Mouse (Mus musculus): ENCODE results near the gene Tuba3b.
A peak's percentile ranks its signal among the peaks of the same experiment; 100 is the strongest.

The Tuba3b gene

GRCm38 (mm10) chr6:145607746-145608145 is 7.8 kb upstream of the Tuba3b start:
- no peak for DNase-seq

DNA sequence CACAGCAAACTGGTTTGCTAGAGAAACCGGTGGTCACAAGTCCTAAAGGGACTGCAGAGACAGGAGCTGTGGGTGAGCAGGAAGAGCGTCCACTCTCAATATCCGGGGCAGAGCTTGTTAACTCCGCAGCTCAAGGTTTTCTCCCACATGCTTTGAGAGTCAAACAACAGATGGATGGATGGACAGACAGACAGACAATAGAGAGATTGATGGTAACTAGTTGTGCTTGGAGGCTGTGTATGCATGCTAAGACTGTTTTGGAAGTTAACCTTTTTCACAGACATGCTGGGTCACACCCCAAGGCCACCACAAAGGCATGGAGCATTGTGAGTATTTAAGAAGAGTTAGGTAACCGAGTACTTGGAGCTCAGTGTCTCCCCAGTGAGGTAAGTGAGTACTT is 6.9 kb upstream of the Tuba3b start:
- DNase-seq: no peak

DNA sequence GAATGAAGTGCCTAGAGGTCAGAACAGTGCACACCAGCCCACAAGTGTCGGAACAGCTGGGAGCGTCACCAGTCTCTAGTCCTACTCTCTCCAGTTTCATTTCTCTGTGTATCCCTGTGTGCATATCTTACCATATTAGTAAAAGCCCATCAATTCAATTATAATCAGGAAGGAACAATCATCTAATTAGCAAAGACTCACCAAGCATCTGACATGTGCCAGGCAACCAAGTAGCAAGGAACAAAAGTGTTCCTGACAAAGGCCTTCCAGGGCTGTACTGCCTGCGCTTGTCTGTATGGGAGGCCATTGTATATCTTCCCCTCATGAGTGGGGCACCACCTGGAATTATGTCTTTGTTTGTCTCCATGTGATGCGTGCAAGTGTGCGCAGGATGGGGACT is 4.7 kb upstream of the Tuba3b start:
- DNase-seq: no peak

DNA sequence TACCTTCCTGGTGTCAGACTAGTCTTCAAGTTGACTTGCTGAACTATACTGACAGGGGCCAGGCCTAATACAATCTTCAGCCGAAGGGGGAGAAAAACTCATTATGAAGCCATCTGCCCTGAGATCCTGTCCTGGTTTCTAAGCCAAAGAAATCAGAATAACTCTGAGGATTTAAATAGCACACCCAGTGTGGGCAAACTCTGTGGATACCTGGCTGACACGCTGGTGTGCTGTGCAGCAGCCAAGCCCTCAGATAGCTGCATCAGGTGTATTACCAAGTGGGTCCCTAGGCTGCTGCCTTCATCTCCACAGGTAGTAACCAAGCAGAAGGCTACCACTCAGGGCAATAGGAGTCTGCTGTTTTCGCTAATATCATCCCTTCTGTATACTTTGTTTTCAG is 2.9 kb upstream of the Tuba3b start:
- DNase-seq: no peak

DNA sequence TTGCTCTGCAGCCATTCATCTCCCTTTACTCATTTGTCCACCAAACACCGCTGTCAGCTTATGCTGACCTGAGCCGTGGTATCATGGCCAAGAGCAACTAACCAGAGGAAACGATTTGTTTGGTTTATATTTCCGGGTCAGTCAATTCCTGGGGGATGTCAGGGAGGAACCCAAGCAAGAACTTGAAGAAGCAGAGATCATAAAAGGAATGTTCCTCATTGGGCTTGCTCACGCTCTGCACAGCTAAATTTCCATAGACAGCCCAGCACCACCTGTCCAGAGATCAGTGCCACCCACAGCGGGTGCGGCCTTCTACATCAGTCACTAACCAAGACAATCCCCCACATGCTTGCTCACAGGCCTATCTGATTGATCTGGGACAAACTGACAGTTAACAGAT is 1.3 kb upstream of the Tuba3b start, which contains the start of gene Lmntd1:
Lmntd1 (minus strand) TSS at position 101 of the 400 bp plus-strand sequence.
- DNase-seq: no peak

DNA sequence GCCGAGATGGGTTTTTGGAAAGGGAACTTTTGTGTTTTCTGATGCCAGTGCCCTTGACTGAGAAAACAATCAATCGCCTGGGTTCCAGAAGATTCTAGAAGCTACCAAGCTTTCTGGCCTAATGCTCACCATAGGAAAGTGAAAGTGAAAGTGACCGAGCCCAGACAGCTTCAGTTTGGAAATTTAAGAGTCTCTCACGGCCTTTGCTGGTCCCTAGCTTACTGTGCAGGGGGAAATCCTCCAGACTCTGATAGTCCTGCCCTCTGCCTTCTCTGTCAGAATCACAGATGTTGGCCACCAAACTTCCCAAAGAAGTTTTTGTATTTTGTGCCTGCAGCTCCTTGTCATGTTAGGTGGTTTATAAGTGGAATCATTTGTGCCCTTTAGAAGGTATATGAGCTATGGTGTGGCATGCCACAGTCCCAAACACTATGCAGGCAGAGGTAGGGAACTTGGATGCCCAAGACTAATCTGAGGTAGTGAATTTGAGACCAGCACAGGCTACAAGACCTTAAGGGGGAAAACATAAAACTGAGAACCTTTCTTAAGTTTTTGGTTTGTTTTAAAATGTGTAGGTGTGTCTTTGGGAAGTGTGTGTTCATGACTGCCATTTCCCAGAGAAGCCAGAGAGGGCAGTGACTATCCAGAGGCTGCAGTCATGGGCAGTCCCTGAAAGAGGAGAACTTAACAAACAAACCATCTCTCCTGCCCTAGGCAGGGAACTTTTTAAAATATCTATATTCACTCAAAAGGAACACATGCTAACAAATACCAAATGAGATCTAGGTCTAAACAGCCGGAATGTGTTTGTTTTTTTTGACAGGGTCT is 1.1 kb downstream of the Tuba3b start:
- DNase-seq: no peak

DNA sequence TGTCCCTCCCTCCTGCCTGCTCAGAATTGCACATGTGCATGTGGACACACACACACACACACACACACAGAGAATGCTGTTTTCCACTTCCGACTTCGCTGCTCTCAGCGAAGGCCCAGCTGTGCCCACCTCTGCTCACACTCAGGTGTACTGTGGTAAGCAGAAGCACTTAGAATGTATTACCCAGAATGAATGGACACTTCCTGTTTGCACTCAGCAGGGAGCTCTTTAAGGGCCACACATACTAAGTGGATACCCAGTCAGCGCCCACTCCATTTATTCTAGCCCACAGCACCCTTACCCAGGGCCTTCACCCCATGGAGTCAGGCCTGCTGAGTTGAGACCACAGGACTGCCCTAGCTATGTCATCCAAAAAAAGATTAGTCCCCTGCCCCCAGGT is 7.6 kb downstream of the Tuba3b start:
- DNase-seq: no peak

GRCm38 (mm10) chr6:145630269-145630668 is 14.7 kb downstream of the Tuba3b start:
- DNase-seq: peak; percentile 39

DNA sequence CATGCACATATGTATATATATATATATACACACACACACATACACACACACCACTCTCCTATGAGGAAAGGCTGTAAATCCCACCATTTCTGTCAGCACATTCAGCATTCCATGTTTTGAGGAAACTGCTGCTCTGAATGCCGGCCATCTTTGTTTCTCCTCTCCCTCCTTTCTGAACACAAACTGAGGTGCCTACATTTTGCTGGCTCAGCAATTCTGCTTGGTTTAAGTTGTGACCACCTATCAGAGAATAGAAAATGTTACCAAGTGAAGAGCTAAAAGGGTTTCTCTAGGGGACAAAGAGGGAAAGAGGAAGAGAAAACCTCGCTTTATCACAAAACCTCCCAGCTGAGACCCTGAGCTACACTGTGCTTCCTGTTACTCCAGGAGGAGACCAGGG is 18.9 kb downstream of the Tuba3b start:
- DNase-seq: no peak

DNA sequence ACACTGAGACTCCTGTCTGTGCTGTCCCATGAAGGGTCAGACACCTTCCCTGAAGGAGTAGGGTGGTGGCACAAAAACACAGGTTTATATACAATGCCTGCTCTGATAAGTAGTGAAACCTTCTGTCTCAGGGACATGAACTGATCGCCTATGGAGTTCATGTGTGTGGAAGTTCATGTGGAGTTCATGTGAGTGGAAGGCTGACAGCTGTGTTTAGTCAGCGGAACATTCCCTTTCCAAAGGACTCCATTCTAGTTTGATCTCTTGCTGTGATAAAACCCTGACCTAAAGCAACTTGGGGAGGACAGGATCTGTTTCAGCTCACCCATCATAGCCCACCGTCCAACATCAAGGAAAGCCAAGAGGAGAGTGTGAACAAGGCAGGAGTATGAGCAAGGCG is 21.1 kb downstream of the Tuba3b start:
- no peak for DNase-seq

DNA sequence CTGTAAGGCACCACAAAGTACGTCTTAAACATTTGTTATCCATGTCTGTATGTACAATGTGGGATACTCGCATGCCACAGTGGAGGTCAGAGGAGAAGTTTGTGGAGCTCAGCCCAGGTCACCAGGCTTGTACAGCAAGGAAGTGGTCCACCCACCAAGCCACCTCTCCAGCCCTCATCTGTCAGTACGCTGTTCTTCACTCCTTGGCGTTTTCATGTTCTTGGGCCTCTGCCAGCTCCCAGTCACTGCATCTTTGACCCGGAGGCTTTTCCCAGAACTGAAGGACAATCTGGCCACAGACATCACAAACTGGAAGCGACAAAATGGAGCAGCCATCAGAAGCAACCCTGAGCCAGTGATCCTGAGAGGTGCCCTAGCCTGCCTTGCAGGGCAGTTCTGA is 22.7 kb downstream of the Tuba3b start:
- peak; percentile 76 for DNase-seq

DNA sequence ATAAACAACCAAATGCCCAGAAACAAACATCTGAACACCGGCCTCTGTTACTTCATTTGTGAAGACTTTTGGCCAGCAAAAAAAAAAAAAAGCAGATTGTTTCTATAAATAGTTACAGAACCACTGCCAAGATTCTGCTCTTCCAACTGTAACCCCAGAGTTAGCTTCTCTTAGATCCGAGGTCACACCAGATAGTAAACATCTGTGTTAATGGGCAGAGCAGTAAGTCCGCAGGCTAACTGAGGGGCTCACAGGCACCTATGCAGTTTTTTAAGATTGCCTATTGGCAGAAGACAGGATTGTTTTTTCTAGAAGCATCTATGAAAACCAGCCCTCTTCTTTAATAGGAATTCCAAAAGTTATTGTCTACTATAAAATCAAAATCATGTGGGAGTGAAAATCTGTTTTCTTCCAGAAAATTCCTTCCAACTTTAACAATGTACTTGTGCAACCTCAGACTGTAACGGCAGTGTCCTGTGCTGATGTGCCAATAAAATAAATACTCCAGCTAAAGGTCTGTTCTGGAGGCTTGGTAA is 25.5 kb downstream of the Tuba3b start:
- DNase-seq: no peak

DNA sequence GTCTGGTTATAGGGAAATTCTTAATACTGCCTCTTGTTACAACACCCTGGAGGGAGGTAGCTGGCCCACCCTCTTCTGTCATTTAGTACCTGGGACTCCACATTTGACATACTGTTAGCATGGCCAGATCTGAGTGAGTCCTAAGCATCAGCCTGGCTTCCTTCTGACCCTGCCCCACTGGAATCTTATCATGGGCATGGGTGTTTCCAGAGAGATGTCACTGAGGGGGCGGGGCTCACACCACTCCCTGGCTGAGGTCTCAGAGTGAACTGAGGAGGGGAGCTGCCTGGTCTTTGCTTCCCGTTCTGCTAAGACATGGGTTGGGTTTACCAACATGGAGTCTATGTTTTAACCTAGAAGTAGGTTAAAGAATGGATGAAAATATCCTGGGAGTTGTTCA is 36.4 kb downstream of the Tuba3b start:
- DNase-seq: no peak

- no peak for DNase-seq
These were observed 37.4 kb downstream of the Tuba3b start for GRCm38 (mm10) chr6:145652986-145653385.

DNA sequence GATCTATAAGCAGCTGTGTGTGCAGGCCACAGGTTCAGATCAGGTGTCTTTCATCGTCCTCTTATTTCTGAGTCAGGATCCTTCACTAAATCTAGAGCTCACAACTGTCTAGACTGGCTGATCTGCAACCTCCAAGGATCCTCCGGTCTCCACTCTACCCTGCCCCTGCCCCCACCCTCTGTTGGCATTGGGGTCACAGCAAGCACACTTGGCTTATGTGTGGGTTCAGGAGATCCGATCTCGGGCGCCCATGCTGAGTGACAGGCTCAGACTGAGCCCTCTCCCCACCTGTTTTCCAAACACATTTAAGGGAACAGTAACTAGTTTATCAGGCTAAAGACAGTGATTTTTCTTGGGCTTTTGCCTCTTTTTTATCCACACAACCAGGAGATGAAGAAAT is 38.1 kb downstream of the Tuba3b start:
- DNase-seq: no peak

GRCm38 (mm10) chr6:145654062-145654836 is 38.7 kb downstream of the Tuba3b start:
- DNase-seq: no peak

DNA sequence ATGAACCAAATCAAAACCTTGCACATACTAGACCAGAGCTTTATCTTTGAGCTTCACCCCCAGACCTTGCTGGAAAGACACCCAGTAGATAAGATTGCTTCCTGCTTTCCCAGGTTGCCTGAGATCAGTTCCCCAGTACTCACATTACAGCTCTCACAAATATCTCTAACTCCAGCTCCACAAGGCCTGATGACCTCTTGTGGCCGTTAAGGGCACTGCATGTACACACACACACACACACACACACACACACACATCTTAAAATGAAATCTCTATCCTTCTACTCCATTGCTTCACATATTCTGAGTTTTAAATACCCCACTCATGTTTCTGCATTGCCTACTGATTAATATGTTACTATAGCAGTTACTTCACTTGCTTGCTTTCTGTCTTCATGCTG is 40.1 kb downstream of the Tuba3b start:
- no peak for DNase-seq

DNA sequence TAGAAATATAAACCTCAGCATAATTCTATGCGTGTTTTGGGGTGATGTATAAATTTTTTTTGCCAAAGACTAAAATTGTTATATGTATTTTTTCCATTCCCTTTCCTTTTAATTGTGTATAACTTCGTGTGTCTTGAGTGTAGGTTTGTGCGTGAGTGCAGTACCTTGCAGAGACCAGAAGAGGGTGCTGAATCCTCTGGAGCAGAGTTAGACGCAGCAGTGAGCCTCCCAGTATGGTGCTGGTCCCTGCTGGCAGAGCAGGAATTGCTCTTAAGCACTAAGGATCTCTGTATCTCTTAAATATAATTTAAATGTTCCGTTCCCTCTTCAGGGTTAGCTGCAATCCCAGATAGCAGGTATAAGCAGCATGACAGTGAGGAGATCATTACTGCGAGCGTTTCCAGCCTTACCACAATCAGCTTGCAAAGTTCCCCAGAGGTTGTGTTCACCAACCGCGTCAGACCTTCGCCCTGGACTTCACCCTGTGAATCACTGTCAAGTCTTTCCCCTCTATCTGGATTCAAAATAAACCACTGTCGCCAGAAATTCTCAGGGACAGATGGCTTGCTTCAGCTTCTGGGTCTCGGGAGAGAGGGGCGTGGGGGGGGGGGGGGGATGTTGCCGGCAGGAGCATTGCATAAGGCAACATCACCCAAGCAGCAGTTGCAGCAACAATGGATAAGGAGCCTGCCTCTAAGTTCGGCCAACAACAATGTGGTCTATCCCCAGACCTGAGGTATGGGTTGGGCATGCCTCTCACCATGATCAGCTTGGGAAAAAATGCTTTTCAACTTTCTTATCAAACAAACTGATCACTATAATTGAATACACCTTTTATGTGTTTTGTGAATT is 41.4 kb downstream of the Tuba3b start:
- DNase-seq: no peak

DNA sequence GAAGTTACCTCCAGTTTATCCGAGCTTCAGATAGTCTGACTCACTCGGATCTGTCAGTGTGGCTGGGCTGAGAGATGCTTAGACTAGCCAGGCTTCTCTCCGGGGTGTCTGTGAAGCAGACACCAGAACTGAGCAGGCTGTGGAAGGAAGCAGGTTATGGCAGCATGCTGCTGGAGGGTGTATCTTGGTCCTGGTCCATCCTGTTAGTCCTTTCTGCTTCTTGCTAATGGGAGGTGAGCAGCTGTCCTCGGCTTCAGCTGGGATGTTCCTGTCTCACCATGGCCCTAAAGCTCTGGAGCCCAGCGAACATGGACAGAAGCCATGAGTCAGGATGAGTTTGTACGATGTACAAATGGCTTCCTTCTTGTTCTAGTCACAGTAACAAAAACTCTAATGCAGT is 43.6 kb downstream of the Tuba3b start:
- no peak for DNase-seq

- no peak for DNase-seq
These were observed 45.4 kb downstream of the Tuba3b start for GRCm38 (mm10) chr6:145660943-145661342.

DNA sequence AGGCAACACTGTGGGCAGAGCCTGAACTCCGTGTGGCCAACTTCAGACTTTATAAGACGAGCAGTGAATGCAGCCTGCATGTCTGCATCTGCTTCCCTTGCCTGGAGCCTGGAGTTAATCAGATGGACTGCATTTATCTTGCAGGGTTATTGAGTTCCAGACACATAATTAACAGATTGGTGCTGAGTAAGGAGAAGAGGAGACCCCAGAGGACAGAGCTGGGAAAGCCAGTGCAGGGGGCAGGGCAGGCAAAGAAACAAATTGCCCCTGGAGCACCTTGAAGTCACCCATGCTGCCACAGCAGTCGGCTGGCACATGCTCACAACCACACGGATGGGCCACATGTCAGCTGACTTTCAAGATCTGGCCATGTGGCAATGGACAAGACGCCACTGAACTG is 48.7 kb downstream of the Tuba3b start:
- DNase-seq: no peak

- no peak for DNase-seq
These were observed 50.2 kb downstream of the Tuba3b start for GRCm38 (mm10) chr6:145665751-145666150.

DNA sequence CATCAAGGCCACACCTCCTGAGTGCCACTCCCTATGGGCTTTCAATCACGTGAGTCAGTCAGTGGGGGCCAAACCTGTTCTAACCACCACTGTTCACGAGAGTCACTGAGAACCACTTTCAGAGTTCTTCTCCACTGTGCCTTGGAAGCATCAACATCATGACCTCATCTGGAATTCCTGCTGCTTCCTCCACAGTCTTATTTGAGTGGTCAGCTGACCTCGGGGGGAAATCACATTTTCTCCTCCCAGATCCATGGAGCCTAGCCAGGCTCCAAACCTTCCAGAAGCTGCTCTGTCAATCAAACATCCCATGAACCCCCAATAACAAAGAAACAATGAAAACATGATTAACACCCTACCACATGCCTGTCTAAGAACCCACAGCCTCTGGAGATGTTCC is 52.1 kb downstream of the Tuba3b start:
- DNase-seq: peak; percentile 14
